Mouse (Mus musculus) embryonic facial prominence, embryonic 10.5 days (tissue): ENCODE data around the gene 3110040N11Rik. TPM values are rescaled to one million over a fixed set of nuclear protein-coding genes. Genes with fewer than 3 reads are reported as not detected.

Source experiments
- DNase-seq: peaks from one replicate; pipeline ENCODE4 v3.0.0-alpha.2; 2017; ENCODE audit warnings: low spot score
- H3K27ac ChIP-seq: fragments of 300-500 bp; sonication (generic); replicated peaks from 2 replicates; pipeline ENCODE4 v1.5.1; 2016; ENCODE audit warnings: mild to moderate bottlenecking
- H3K27me3 ChIP-seq: fragments of 300-500 bp; sonication (generic); replicated peaks from 2 replicates; pipeline ENCODE4 v1.6.1; 2016; ENCODE audit warnings: low read depth, mild to moderate bottlenecking; ENCODE audit not compliant: poor library complexity, severe bottlenecking
- H3K36me3 ChIP-seq: fragments of 300-500 bp; sonication (generic); replicated peaks from 2 replicates; pipeline ENCODE4 v1.6.1; 2016; ENCODE audit warnings: mild to moderate bottlenecking, moderate library complexity
- H3K4me1 ChIP-seq: fragments of 300-500 bp; sonication (generic); 2 replicates; pipeline ENCODE4 v1.6.1; 2016
- H3K4me3 ChIP-seq: fragments of 300-500 bp; sonication (generic); 2 replicates; pipeline ENCODE4 v1.5.1; 2016; ENCODE audit warnings: mild to moderate bottlenecking, moderate library complexity
- H3K9me3 ChIP-seq: fragments of 300-500 bp; sonication (generic); 2 replicates; pipeline ENCODE4 v1.6.1; 2016; ENCODE audit warnings: mild to moderate bottlenecking
- WGBS: fragments of 180-500 bp; shearing (Covaris S2); methylation state at CpG from one replicate; pipeline ENCODE4 v1.1.7; 2016; 5-methylcytosine and 5-hydroxymethylcytosine counted together
- polyA plus RNA-seq: library from polyadenylated mRNA; unstranded; fragments of >200 nt; fragmentation: Nextera tagmentation; extraction: Ambion mirVana; gene quantifications from 2 replicates; pipeline ENCODE4 v1.2.1, GENCODE M21; 2016

3110040N11Rik gene
- polyA plus RNA-seq, 1 experiment from 2014 or later = 42.6 TPM

DNA sequence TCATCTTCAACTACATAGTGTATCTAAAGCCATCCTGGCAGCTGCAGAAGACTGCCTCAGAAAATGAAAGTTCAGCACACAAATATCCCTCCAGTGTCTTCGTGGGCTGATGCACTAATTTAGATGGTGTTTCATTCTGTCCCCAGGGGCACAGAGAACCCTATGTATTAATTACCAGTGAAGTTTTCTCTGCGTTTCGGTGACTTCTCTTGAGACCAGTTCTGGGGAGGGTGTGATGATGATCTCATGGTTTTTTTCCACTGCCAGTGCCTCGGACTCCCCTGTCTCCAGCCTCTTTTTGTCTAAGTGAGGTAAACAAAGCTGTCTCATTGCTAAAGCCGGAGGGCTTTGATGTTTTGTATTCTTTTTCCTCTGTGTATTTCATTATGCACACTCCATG, 14.0 kb downstream of the 3110040N11Rik start:
- Histone ChIP-seq H3K27me3 (no peaks in the 10 kb centered on the region), H3K27ac (no peak overlapping the region), H3K4me3 (no peak overlapping the region), H3K9me3 (peaks cover 3% of the 10 kb centered on the region; the same call in 1 of the 2 replicates), H3K4me1 (no peaks in the 10 kb centered on the region), H3K36me3 (peaks cover 39% of the 10 kb centered on the region)
- no peak for DNase-seq
- WGBS = 84% methylated on average over 5 of the region's 5 CpGs

DNA sequence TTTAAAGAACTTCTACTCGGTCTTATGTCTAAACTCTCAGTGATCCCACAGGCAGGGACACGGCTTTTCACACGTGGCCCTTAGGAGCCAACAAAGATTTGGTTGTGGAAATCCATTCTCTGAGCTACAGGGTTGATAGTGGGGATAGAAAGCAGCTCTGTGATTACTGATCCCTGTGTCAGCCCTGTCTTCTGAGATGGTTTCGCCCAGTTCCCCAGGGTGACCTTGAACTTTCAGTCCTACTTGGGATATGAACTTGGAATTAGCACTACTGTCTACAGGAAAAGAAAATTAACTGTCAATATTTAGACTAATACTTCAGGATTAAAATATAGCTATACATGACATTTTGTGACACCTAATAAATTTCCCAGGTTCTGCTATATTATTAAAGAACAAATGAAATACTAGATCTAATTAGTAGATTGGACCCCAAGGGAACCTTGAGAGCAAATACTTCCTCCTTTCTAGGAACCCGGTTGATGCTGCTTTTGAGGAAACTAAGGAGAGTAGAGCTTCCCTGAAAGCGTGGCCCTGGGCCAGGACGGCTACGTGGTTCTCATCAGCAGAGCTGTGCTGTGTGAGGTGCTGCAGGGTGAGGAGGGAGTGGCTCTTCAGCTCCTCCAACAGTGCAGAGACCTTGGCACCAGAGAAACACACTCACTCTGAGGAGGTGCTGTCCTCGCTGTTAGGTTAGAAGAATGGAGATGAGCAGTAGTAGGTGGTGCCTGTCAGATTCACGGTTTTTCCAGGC, 16.3 kb downstream of the 3110040N11Rik start:
- whole genome bisulfite sequencing = 89% methylated on average over 10 of the region's 10 CpGs
- H3K9me3 ChIP-seq = no peaks in the 10 kb centered on the region
- no peaks in the 10 kb centered on the region for H3K4me1 ChIP-seq

DNA sequence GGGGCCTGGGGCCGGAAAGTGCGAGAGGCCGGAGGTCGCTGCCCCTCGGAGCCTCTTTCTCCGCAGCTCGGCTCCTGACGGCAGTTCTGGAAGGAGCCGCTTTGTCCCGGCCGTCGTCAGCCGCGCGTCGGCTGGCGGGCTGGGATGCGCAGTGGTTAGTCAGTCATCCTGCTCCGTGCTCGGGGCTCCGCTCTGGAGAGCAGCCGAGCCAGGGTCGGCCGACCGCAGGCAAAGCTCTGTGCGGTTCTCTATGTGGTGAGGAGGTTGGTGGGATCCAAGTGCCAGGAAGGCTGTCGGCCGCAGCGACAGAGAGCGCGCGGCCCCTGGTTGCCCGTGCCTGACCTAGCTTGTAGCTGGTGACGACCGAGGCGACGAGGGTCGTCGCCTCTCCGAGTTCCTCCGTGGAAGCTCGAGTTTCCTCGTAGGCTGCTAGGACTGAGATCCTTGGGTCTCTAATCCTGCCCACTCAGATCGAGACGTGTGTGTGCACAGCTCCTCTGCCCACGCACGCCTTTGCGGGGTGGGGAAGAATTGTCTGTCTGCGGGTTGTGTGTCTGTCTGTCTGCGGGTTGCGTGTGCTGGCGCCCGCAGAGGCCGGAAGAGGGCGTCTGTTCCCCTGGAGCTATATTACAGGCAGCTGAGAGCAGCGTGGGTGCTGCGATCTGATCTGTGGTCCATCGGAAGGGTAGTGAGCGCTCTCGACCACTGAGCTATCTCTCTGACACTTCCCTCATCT, 26.0 kb downstream of the 3110040N11Rik start:
- WGBS = 2% methylated on average over 60 of the region's 60 CpGs
- DNase-seq = no peak
- Histone ChIP-seq H3K27ac (peak overlapping the region; percentile 94), H3K9me3 (no peaks in the 10 kb centered on the region), H3K36me3 (no peaks in the 10 kb centered on the region; the same call in 1 of the 2 replicates), H3K27me3 (no peaks in the 10 kb centered on the region), H3K4me3 (peak overlapping the region; percentile 88), H3K4me1 (peaks cover 18% of the 10 kb centered on the region)

More for the DNA sequence above, 16.3 kb downstream of the 3110040N11Rik start:
- peaks cover 23% of the 10 kb centered on the region for H3K36me3 ChIP-seq
- no peak overlapping the region for H3K4me3 ChIP-seq
- no peak overlapping the region for H3K27ac ChIP-seq
- no peaks in the 10 kb centered on the region for H3K27me3 ChIP-seq
- no peak for DNase-seq

DNA sequence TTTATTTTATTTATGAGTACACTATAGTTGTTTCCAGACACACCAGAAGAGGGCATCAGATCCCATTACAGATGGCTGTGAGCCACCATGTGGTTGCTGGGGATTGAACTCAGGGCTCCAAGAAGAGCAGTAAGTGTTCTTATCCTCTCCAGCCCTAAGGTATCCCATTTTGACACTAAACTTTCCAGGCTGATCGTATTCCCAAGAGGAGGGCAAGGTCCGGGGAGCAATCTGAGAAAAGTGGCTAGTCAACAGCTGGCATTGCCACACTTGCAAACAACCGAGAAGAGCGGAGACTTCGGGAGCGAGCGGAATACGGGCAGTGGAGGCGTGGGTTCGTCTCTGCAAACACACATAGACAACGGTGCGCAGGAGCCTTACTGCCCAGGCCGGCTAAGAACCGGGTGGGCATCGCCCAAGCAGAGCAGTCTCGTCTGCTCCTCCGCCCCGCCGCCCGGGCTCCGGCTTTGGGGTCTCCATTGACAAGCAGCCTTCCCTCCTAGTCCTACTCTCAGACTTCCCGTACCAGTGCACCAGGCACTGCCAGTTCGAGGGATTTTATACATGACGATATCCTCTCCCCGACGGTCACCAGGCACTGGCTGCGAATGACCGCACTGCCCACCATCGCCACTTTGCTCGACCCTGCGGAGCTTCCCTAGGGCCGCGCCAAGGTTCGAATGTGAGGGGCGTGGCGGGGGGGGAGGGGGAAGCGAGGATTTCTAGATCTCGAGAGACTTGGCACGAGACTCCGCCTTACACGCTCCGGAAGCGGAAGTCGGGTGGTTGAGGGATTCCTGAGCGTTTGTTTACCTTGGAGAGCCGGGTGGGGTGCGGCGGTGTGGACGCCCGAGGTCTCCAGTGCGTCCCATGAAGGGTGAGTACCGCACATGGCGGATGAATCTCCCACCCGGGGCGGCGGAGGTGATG, 26.8 kb downstream of the 3110040N11Rik start, which contains the start of gene Ramac:
Gene Ramac (plus strand): TSS at position 746 of the 930 bp plus-strand sequence.
- H3K27ac ChIP-seq = peak within 1 kb of the TSS; percentile 94
- under 1% methylated on average over 56 of the region's 56 CpGs for WGBS
- peak within 1 kb of the TSS; percentile 88 for H3K4me3 ChIP-seq
- H3K36me3 ChIP-seq = no peaks in the 10 kb centered on the region
- peak; percentile 97 for DNase-seq
- no peaks in the 10 kb centered on the region for H3K9me3 ChIP-seq
- no peaks in the 10 kb centered on the region for H3K27me3 ChIP-seq
- peaks cover 18% of the 10 kb centered on the region for H3K4me1 ChIP-seq

DNA sequence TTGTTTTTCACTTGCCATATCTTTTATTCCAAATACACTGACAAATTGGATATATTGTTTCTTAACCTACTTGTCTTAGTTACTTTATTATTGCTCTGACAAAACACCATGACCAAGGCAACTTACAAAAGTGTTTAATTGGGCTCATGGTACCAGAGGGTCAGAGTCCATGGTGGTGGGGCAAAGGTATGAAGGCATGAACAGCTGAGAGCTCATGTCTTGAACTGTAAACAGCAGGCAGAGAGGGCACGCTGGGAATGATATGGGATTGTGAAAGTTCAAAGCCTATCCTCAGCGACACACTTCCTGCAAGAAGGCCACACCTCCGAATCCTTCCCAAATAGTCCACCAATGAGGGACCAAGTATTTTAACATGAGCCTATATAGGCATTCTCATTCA, 41.3 kb downstream of the 3110040N11Rik start:
- H3K36me3 ChIP-seq = no peaks in the 10 kb centered on the region
- no peak for DNase-seq
- H3K4me3 ChIP-seq = no peak overlapping the region
- H3K27ac ChIP-seq = no peak overlapping the region
- no peaks in the 10 kb centered on the region for H3K4me1 ChIP-seq
- H3K27me3 ChIP-seq = no peaks in the 10 kb centered on the region
- peaks cover 2% of the 10 kb centered on the region; the same call in 1 of the 2 replicates for H3K9me3 ChIP-seq
- 88% methylated on average over 3 of the region's 3 CpGs for WGBS

DNA sequence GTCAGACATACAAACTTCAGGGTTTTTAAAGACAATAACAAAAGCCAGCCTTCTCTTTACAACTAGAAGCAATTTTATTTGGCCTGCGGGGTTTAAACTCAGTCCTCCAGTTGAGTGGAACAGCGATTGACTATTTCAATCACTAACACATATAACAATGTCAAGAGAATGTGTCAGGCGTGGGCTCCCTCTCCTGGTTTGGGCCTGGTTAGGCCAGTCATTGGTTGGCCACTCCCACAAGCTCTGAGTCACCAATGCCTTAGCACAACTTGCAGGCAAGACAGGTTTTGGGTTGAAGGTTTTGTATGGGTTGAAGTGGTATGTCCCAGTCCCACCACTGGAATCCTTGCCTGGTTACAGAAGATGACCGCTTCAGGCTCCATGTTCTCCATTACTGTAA, 45.1 kb downstream of the 3110040N11Rik start:
- peaks cover 2% of the 10 kb centered on the region; the same call in 1 of the 2 replicates for H3K9me3 ChIP-seq
- no peaks in the 10 kb centered on the region for H3K36me3 ChIP-seq
- H3K27ac ChIP-seq = no peak overlapping the region
- H3K4me3 ChIP-seq = no peak overlapping the region
- H3K27me3 ChIP-seq = no peaks in the 10 kb centered on the region
- DNase-seq = no peak
- WGBS = 71% methylated on average over 4 of the region's 4 CpGs
- no peaks in the 10 kb centered on the region for H3K4me1 ChIP-seq

DNA sequence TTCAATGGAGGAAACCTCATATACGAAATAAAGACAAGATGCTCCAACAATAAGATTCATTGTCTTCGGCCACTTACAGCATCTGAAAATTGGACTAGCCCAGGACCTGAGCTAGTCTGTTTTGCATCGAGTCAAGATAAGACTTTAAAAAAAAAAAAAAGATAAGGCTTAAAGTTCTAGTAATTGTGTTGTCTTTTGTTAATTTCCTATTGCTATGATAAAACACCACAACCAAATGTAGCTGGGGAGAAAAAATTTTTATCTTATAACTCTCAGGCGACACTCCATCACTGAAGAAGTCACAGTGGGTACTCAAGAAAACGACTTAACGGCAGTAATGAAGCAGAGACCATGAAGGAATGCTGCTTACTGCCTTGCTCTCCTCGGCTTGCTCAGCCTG, 49.3 kb downstream of the 3110040N11Rik start:
- no peak for DNase-seq
- Histone ChIP-seq H3K9me3 (no peaks in the 10 kb centered on the region), H3K27me3 (no peaks in the 10 kb centered on the region), H3K4me3 (no peak overlapping the region), H3K4me1 (peaks cover 6% of the 10 kb centered on the region), H3K36me3 (no peaks in the 10 kb centered on the region), H3K27ac (no peak overlapping the region)
- WGBS = 87% methylated on average over 7 of the region's 7 CpGs

DNA sequence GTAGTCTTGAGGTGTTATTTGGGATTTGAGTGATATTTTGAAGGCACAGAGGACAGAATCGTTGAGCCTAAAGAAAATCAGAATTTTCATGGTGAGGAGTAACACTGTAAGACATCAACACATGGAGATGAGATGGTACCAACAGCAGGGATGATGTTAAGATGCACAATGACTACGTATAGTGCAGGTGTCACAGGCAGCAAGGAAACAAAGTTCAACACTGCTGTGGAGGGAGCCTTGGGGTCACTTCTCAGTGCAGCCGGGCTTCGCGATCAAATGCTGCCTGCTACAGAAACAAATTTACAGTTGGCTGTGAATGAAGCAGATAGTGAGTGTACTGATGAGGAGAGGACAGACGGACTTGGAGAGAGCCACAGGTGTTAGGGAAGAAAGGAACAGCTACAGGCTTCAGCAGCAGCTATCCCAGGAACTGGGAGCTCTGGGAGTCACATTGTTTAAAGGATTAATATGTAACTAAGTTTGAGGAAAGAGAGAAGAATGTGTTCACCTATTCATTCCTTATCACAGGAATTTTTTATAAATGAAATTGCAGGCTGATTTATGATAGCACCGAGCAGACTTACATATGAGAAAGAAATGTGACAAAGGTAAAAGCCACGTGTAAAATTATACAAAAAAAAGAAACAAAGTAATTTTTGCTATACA, 50.4 kb downstream of the 3110040N11Rik start:
- Histone ChIP-seq H3K27me3 (no peaks in the 10 kb centered on the region), H3K36me3 (no peaks in the 10 kb centered on the region), H3K9me3 (no peaks in the 10 kb centered on the region), H3K4me3 (no peak overlapping the region), H3K27ac (no peak overlapping the region), H3K4me1 (peaks cover 6% of the 10 kb centered on the region)
- 80% methylated on average over 8 of the region's 8 CpGs for WGBS
- no peak for DNase-seq

DNA sequence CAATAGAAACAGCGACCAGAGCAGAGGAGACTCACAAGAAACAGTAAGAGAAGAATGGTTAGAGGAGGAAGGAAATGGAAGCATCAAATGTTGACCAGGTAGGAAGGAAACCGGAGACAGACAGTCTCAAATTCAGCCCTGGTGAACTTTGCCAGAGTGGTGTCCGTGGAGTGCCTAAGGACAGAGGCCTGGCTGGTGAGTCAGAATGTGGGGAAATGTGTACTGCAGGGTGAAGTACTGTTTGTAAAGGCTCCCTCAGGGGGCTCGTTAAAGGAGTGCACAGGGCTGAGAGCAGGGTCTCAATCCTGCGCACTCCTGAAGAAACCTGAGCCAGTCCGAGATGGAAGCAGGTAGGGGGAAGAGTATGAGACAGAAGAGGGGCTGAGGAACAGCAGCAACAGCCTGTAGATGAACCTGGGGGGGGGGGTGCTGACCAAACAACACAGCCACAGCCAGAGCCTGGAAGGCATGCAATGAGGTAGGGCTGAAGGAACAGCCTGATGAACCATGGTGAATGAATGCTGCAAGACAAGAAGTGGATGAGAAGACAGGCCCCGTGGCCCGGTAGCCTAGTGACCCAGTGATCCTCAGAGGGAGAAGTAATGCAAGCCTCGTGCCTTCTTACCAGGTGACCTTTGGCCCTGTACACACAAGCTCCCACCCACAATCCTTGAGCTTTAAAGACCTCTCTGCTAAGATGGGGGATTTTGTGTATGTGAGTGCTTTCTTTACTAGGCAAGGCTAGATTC, 53.8 kb downstream of the 3110040N11Rik start:
- Histone ChIP-seq H3K4me1 (peaks cover 6% of the 10 kb centered on the region), H3K9me3 (no peaks in the 10 kb centered on the region), H3K4me3 (no peak overlapping the region), H3K36me3 (no peaks in the 10 kb centered on the region), H3K27ac (no peak overlapping the region), H3K27me3 (no peaks in the 10 kb centered on the region)
- DNase-seq = no peak
- WGBS = 62% methylated on average over 9 of the region's 9 CpGs

DNA sequence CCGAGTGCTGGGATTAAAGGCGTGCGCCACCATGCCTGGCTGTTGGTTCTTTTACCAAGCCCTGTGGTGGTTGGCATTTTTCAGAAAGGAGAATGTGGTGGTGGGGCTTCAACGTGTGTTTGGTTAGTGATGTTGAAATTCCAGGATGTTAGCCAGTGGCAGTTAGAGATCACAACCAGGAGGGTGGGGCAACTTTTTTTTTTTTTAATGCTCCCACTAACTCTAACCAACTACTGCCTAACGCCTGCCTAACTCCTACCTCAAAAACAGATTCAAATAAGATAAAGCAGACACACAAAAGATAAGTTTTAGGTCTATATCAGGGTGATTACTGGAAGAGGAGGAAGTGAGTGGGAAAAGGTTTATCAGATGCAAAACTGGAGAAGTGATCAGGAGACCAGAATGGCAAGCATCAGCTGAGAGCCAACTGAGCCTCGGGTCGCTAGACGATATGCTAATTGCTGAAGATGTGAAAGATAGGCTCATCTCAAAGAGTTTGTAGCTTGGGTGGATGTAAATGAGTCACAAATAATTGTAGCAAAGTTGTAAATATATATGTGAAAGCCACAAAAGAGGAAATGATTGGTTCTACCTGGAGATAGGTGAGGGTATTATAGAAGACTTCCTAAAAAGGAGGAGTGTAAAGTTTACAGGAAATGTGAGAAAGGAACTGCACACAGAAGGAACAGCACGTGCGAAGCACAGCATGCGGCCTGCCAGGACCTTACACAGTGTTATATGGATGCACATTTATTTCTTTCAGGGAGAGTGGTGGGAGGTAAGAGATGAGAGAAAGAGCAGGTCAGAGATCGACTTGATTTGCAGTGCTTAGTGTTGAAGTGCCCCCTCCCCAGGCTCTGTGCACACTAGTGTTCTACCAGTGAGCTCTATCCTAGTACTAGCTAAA, 56.8 kb downstream of the 3110040N11Rik start:
- no peak overlapping the region for H3K4me3 ChIP-seq
- no peaks in the 10 kb centered on the region for H3K9me3 ChIP-seq
- no peak overlapping the region for H3K27ac ChIP-seq
- peaks cover 8% of the 10 kb centered on the region for H3K4me1 ChIP-seq
- no peak for DNase-seq
- WGBS = 87% methylated on average over 12 of the region's 12 CpGs
- H3K36me3 ChIP-seq = no peaks in the 10 kb centered on the region
- no peaks in the 10 kb centered on the region for H3K27me3 ChIP-seq
